24 mouse cellular contexts compared by ENCODE assay signal in genomic region chr1:174513419-174513818, GRCm38 (mm10). TPM values are rescaled to one million over a fixed set of nuclear protein-coding genes. Genes with fewer than 3 reads are reported as not detected.
"Had no signal": no experiment of that assay in that cellular context is flagged by ENCODE, and none has a peak within 500 bp of the region (broad histone marks: within the 10 kb centered on the region; RNA-seq: fewer than 3 reads in every experiment).

No protein-coding gene starts in this region.

- H3K36me3 ChIP-seq: heart, embryonic 13.5 days; heart, embryonic 15.5 days; hindbrain, embryonic 13.5 days; hindbrain, embryonic 15.5 days; kidney, embryonic 15.5 days; limb, embryonic 13.5 days; limb, embryonic 15.5 days; liver, embryonic 12.5 days had no signal

- H3K9me3 ChIP-seq: heart, embryonic 13.5 days; heart, embryonic 15.5 days; hindbrain, embryonic 13.5 days; hindbrain, embryonic 15.5 days; kidney, embryonic 15.5 days; limb, embryonic 13.5 days; limb, embryonic 15.5 days; liver, embryonic 12.5 days had no signal

- H3K27ac ChIP-seq: gastrocnemius, adult 2 months; heart, adult 2 months; heart, embryonic 13.5 days; heart, embryonic 15.5 days; hindbrain, embryonic 13.5 days; hindbrain, embryonic 15.5 days; hindbrain, postnatal 0 days; kidney, embryonic 15.5 days; kidney, postnatal 0 days; limb, embryonic 13.5 days; limb, embryonic 15.5 days; liver, embryonic 12.5 days had no signal

- H3K27me3 ChIP-seq: heart, embryonic 13.5 days; heart, embryonic 15.5 days; hindbrain, embryonic 13.5 days; hindbrain, embryonic 15.5 days; kidney, embryonic 15.5 days; limb, embryonic 13.5 days; limb, embryonic 15.5 days; liver, embryonic 12.5 days had no signal

- H3K4me1 ChIP-seq: heart, embryonic 15.5 days; kidney, embryonic 15.5 days; limb, embryonic 13.5 days; limb, embryonic 15.5 days; liver, embryonic 12.5 days had no signal

- DNase-seq: gastrocnemius, adult 2 months; gastrocnemius, postnatal 10 days; gastrocnemius, postnatal 25 days; heart, adult 2 months; heart, postnatal 14 days; heart, postnatal 36 days; kidney, adult 11 months; kidney, adult 2 months; kidney, adult 9 months; kidney, postnatal 14 days; kidney, postnatal 36 days; layer of hippocampus, postnatal 36 days; left cerebral cortex, postnatal 4 days had no signal

- H3K4me3 ChIP-seq: gastrocnemius, adult 2 months; heart, adult 2 months; heart, embryonic 13.5 days; heart, embryonic 15.5 days; hindbrain, embryonic 13.5 days; hindbrain, embryonic 15.5 days; kidney, embryonic 15.5 days; limb, embryonic 13.5 days; limb, embryonic 15.5 days; liver, embryonic 12.5 days had no signal

RNA-seq across cellular contexts. Expression of gene Fmn2, which starts 11.8 kb away (rescaled TPM):
- total RNA-seq: granulocyte monocyte progenitor cell, adult 5-6 weeks had no signal
